In the genomic region with DNA sequence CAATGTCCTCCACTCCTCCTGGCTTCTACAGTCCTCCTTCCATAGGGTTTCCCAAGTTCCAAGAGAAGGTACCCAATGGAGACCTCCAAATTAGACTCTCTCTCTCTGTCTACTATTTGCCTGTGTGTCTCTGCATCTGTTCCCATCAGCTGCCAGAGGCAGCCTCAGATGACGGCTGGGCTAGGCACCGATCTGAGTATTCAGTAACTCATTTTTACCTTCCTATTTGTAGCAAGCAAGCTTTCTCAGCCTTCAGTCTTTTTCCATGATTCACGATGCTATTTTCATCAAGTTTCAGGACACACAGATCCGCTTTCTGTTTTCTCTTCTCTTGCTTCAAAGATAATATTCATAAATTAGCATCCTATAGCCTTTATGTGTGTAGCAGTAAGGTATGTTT, we compare ENCODE assay signal across 21 mouse cellular contexts. TPM values are rescaled to one million over a fixed set of nuclear protein-coding genes. Genes with fewer than 3 reads are reported as not detected.
"Had no signal": no experiment of that assay in that cellular context is flagged by ENCODE, and none has a peak within 500 bp of the region (broad histone marks: within the 10 kb centered on the region; RNA-seq: fewer than 3 reads in every experiment).

No protein-coding gene starts in this region.

- H3K4me1 ChIP-seq: limb, embryonic 12.5 days; limb, embryonic 15.5 days; midbrain, embryonic 12.5 days; midbrain, embryonic 15.5 days; neural tube, embryonic 12.5 days; neural tube, embryonic 15.5 days; stomach, embryonic 15.5 days had no signal

- DNase-seq: kidney, adult 18-20 months; kidney, adult 9 months; kidney, postnatal 25 days; liver, postnatal 0 days; lung, embryonic 14.5 days; right cerebral cortex, postnatal 14 days; spleen, adult 18-20 months; thymus, adult 18-20 months; thymus, postnatal 36 days had no signal

- H3K36me3 ChIP-seq: limb, embryonic 12.5 days; limb, embryonic 15.5 days; midbrain, embryonic 12.5 days; midbrain, embryonic 15.5 days; neural tube, embryonic 12.5 days; neural tube, embryonic 15.5 days; stomach, embryonic 15.5 days had no signal

- H3K4me3 ChIP-seq: limb, embryonic 12.5 days; limb, embryonic 15.5 days; midbrain, embryonic 12.5 days; midbrain, embryonic 15.5 days; neural tube, embryonic 12.5 days; neural tube, embryonic 15.5 days; stomach, embryonic 15.5 days had no signal

- H3K9me3 ChIP-seq: limb, embryonic 12.5 days; limb, embryonic 15.5 days; midbrain, embryonic 12.5 days; midbrain, embryonic 15.5 days; neural tube, embryonic 12.5 days; neural tube, embryonic 15.5 days; stomach, embryonic 15.5 days had no signal

- H3K27ac ChIP-seq: limb, embryonic 12.5 days; limb, embryonic 15.5 days; liver, embryonic 14.5 days; macrophage; midbrain, embryonic 12.5 days; midbrain, embryonic 15.5 days; neural tube, embryonic 12.5 days; neural tube, embryonic 15.5 days; stomach, embryonic 15.5 days had no signal

- H3K9ac ChIP-seq: limb, embryonic 12.5 days; limb, embryonic 15.5 days; liver, embryonic 14.5 days; liver, postnatal 0 days; lung, embryonic 14.5 days; midbrain, embryonic 12.5 days; midbrain, embryonic 15.5 days; neural tube, embryonic 12.5 days; neural tube, embryonic 15.5 days; stomach, embryonic 15.5 days had no signal

- H3K4me2 ChIP-seq: limb, embryonic 12.5 days; limb, embryonic 15.5 days; liver, embryonic 11.5 days; lung, embryonic 14.5 days; midbrain, embryonic 12.5 days; midbrain, embryonic 15.5 days; neural tube, embryonic 12.5 days; neural tube, embryonic 15.5 days; stomach, embryonic 15.5 days had no signal

- H3K27me3 ChIP-seq: limb, embryonic 12.5 days; limb, embryonic 15.5 days; midbrain, embryonic 12.5 days; midbrain, embryonic 15.5 days; neural tube, embryonic 12.5 days; neural tube, embryonic 15.5 days; stomach, embryonic 15.5 days had no signal

- ATAC-seq: intestine, embryonic 16.5 days; liver, postnatal 0 days; lung, postnatal 0 days; midbrain, embryonic 15.5 days had no signal

RNA-seq across cellular contexts. Expression of gene Sec16b, which starts 22.4 kb away (rescaled TPM):
- polyA plus RNA-seq: macrophage had no signal
